Mouse (Mus musculus) limb, embryonic 11.5 days (tissue): ENCODE measurements at regions not wholly inside any gene's neighbourhood (a gene's known extent, or its start where the extent isn't known, plus 50 kb on each side); places are given as distances from the start of the nearest gene placed in this dataset.

Source experiments
- ATAC-seq: fragments of 200-750 bp; cut with Nextera tagmentation; 2 replicates; pipeline ENCODE4 v1.8.0; 2017; ENCODE audit warnings: low read depth; ENCODE audit not compliant: insufficient number of reproducible peaks, low FRiP score, low TSS enrichment
- DNase-seq: peaks from one replicate; pipeline ENCODE4 v3.0.0-alpha.2; 2015; ENCODE audit warnings: low spot score
- H3K27ac ChIP-seq: fragments of 300-500 bp; sonication (generic); replicated peaks from 2 replicates; pipeline ENCODE4 v1.5.1; 2014; ENCODE audit warnings: low read depth, mild to moderate bottlenecking, low read length
- H3K27me3 ChIP-seq: fragments of 300-500 bp; sonication (generic); 2 replicates; pipeline ENCODE4 v1.6.1; 2014; ENCODE audit warnings: mild to moderate bottlenecking, low read length, mixed read lengths; ENCODE audit not compliant: control insufficient read depth, insufficient read depth
- H3K36me3 ChIP-seq: fragments of 300-500 bp; sonication (generic); 2 replicates; pipeline ENCODE4 v1.6.1; 2014; ENCODE audit warnings: mild to moderate bottlenecking, low read length, moderate library complexity, mixed read lengths; ENCODE audit not compliant: control insufficient read depth, insufficient read depth
- H3K4me1 ChIP-seq: fragments of 300-500 bp; sonication (generic); 2 replicates; pipeline ENCODE4 v1.6.1; 2014; ENCODE audit warnings: low read length, mixed read lengths; ENCODE audit not compliant: control insufficient read depth, insufficient read depth
- H3K4me2 ChIP-seq: fragments of 300-500 bp; sonication (generic); 2 replicates; pipeline ENCODE4 v1.6.1; 2014; ENCODE audit warnings: low read depth, mild to moderate bottlenecking, moderate library complexity; ENCODE audit not compliant: severe bottlenecking
- H3K4me3 ChIP-seq: fragments of 300-500 bp; sonication (generic); 2 replicates; pipeline ENCODE4 v1.5.1; 2014; ENCODE audit warnings: low read depth, low read length
- H3K9ac ChIP-seq: fragments of 300-500 bp; sonication (generic); 2 replicates; pipeline ENCODE4 v1.6.1; 2014; ENCODE audit warnings: mild to moderate bottlenecking, low read length
- H3K9me3 ChIP-seq: fragments of 300-500 bp; sonication (generic); 2 replicates; pipeline ENCODE4 v1.6.1; 2016; ENCODE audit warnings: low read length; ENCODE audit not compliant: control insufficient read depth
- WGBS: fragments of 180-500 bp; shearing (Covaris S2); extraction: QIAGEN DNeasy Blood & Tissue Kit; methylation state at CpG from one replicate; pipeline ENCODE4 v1.1.7; 2014; 5-methylcytosine and 5-hydroxymethylcytosine counted together

GRCm38 (mm10) chr2:166503666-166504065 is 210.0 kb downstream of the Prex1 start:
- Histone ChIP-seq H3K9ac (no peak overlapping the region), H3K36me3 (no peaks in the 10 kb centered on the region), H3K4me1 (peaks cover 20% of the 10 kb centered on the region; the same call in 1 of the 2 replicates), H3K27ac (no peak overlapping the region; the same call in 1 of the 2 replicates), H3K4me2 (no peak overlapping the region), H3K27me3 (no peaks in the 10 kb centered on the region), H3K4me3 (no peak overlapping the region), H3K9me3 (no peaks in the 10 kb centered on the region; the same call in 1 of the 2 replicates)
- ATAC-seq (no peak), DNase-seq (no peak)
- WGBS: 79% methylated on average over 6 of the region's 6 CpGs

- Histone ChIP-seq H3K4me3 (no peak overlapping the region), H3K4me2 (no peak overlapping the region), H3K27me3 (no peaks in the 10 kb centered on the region), H3K36me3 (no peaks in the 10 kb centered on the region), H3K9me3 (no peaks in the 10 kb centered on the region), H3K27ac (no peak overlapping the region), H3K9ac (no peak overlapping the region), H3K4me1 (peaks cover 26% of the 10 kb centered on the region)
- no peak for DNase-seq
- WGBS: 74% methylated on average over 12 of the region's 12 CpGs
- ATAC-seq: no peak
These were observed 220.7 kb downstream of the Prex1 start for GRCm38 (mm10) chr2:166492895-166493294.

- no peaks in the 10 kb centered on the region for H3K27me3 ChIP-seq
- peaks cover 29% of the 10 kb centered on the region for H3K4me1 ChIP-seq
- no peak for DNase-seq
- no peaks in the 10 kb centered on the region for H3K36me3 ChIP-seq
- H3K9ac ChIP-seq: no peak overlapping the region
- no peak overlapping the region for H3K4me3 ChIP-seq
- no peak for ATAC-seq
- no peak overlapping the region for H3K27ac ChIP-seq
- H3K4me2 ChIP-seq: no peak overlapping the region
- H3K9me3 ChIP-seq: no peaks in the 10 kb centered on the region
- 67% methylated on average over 12 of the region's 12 CpGs for WGBS
These were observed 221.2 kb downstream of the Prex1 start for GRCm38 (mm10) chr2:166492421-166492820.

GRCm38 (mm10) chr2:166491861-166492260 is 221.8 kb downstream of the Prex1 start:
- DNase-seq (no peak), ATAC-seq (no peak)
- Histone ChIP-seq H3K9me3 (no peaks in the 10 kb centered on the region), H3K36me3 (no peaks in the 10 kb centered on the region), H3K27ac (no peak overlapping the region), H3K4me3 (no peak overlapping the region), H3K4me2 (no peak overlapping the region), H3K4me1 (peaks cover 31% of the 10 kb centered on the region), H3K9ac (no peak overlapping the region), H3K27me3 (no peaks in the 10 kb centered on the region)
- 69% methylated on average over 6 of the region's 6 CpGs for WGBS

- 42% methylated on average over 15 of the region's 15 CpGs for WGBS
- H3K9ac ChIP-seq: peak overlapping the region; percentile 34; the same call in 1 of the 2 replicates
- 0 out of 2 replicates have a peak, but pooled peaks have one; percentile 11 for ATAC-seq
- H3K4me2 ChIP-seq: no peak overlapping the region
- H3K4me3 ChIP-seq: no peak overlapping the region
- H3K4me1 ChIP-seq: peaks cover 31% of the 10 kb centered on the region
- peak overlapping the region; percentile 85 for H3K27ac ChIP-seq
- H3K27me3 ChIP-seq: no peaks in the 10 kb centered on the region
- no peaks in the 10 kb centered on the region for H3K9me3 ChIP-seq
- peak; percentile 53 for DNase-seq
- no peaks in the 10 kb centered on the region for H3K36me3 ChIP-seq
These were observed 224.4 kb downstream of the Prex1 start for GRCm38 (mm10) chr2:166489041-166489872.

- Histone ChIP-seq H3K27me3 (no peaks in the 10 kb centered on the region), H3K36me3 (no peaks in the 10 kb centered on the region), H3K4me2 (no peak overlapping the region), H3K4me3 (no peak overlapping the region), H3K9me3 (no peaks in the 10 kb centered on the region), H3K9ac (no peak overlapping the region), H3K4me1 (peaks cover 34% of the 10 kb centered on the region), H3K27ac (0 out of 2 replicates have a peak overlapping the region, but pooled peaks have one; percentile 14)
- no peak for ATAC-seq
- WGBS: 93% methylated on average over 15 of the region's 15 CpGs
- no peak for DNase-seq
These were observed 225.9 kb downstream of the Prex1 start for GRCm38 (mm10) chr2:166487688-166488087.

- Histone ChIP-seq H3K4me2 (no peak overlapping the region), H3K4me1 (peaks cover 31% of the 10 kb centered on the region), H3K27me3 (no peaks in the 10 kb centered on the region), H3K27ac (no peak overlapping the region), H3K9me3 (no peaks in the 10 kb centered on the region), H3K36me3 (no peaks in the 10 kb centered on the region), H3K4me3 (no peak overlapping the region), H3K9ac (no peak overlapping the region)
- WGBS: 76% methylated on average over 4 of the region's 4 CpGs
- ATAC-seq: no peak
- no peak for DNase-seq
These were observed 227.8 kb downstream of the Prex1 start for GRCm38 (mm10) chr2:166485788-166486187.

- Histone ChIP-seq H3K4me1 (peaks cover 26% of the 10 kb centered on the region), H3K36me3 (no peaks in the 10 kb centered on the region), H3K4me3 (no peak overlapping the region), H3K4me2 (no peak overlapping the region), H3K9me3 (no peaks in the 10 kb centered on the region), H3K27ac (no peak overlapping the region; the same call in 1 of the 2 replicates), H3K27me3 (no peaks in the 10 kb centered on the region), H3K9ac (no peak overlapping the region)
- no peak for ATAC-seq
- DNase-seq: no peak
- 82% methylated on average over 6 of the region's 6 CpGs for WGBS
These were observed 228.3 kb downstream of the Prex1 start for GRCm38 (mm10) chr2:166485361-166485760.
